Mouse (Mus musculus): Measurements from ENCODE around the gene Pramel6. TPM values are rescaled to one million over a fixed set of nuclear protein-coding genes. Genes with fewer than 3 reads are reported as not detected.

Pramel6 gene
- polyA plus RNA-seq (2014; fragmentation: Illumina TruSeq; extraction: RNeasy Lipid Tissue Mini Kit (QIAGEN cat#74804)): not detected

DNA sequence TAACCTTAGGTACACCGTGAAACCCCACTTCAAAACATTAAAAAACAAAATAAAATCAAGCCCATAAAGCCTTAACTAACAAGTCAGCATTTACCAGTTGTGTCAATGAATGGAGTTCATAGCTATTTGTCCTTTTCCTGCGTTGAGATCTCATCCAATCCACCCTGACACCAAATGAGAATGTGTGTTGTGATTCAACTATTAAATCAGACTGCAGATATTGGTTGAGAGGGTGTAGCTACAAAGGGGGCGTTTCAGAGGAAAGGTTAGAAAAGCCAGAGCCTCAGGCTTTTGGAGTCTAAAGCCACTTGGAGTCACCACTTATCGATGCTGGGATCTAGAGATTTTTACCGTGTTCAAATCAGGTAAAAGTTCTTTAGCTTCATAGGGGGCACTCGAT is at the start of gene Pramel6:
Gene Pramel6 (plus strand): TSS at position 301 of the 400 bp plus-strand sequence.

DNA sequence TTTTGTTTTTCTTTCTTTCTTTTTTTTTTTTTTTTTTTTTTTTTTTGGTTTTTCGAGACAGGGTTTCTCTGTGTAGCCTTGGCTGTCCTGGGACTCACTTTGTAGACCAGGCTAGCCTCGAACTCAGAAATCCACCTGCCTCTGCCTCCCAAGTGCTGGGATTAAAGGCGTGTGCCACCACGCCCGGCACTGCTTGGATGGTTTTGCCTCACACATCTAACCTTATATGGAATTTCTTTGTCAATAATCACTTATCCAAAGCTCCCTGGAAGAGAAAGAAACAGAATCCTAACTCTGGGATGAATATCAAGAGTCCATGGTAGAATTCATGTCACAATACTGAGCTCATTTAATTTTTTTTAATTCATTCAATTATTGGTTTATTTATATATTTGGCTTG is 9.4 kb upstream of the Pramel6 start, which contains the start of gene Pramel7:
Gene Pramel7 (minus strand): TSS at position 101 of the 400 bp plus-strand sequence.

DNA sequence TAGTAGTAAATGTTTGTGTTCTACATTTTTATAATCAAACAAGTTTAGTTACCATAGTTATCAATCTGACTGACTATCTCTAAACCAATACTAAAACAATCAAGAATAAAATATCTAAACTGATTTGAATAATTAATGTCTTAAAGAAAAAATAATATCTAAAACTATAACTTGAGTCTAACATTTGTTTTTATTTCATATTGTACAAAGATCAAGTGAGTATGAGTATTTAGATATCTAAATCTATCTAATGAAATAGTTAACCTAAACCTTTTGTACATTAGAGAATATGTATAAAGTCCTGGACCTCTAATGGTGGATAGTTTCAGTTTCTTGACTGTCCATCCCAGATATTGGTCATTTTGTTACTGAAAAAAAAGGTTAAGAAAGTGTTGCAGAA is 25.1 kb downstream of the Pramel6 start, which contains the start of gene Olfr153:
Gene Olfr153 (plus strand): TSS at position 301 of the 400 bp plus-strand sequence.

DNA sequence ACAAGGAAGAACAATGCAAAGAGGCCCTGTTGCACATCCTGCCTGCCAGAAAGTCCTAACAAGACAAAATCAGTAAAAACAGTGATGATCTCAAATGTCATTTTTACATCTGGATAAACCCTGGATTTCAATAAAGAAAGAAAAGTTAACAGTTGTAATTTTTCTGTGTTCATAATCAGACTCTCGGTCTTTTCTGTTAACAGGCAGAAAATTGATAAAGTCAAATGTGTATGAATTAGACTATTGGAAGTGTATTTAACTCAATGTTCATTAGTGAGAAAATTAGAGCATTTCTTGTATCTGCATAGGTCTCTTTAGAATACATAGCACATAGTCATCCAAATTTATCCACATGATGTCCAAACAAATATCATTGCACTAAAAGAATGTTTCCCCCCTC is 39.1 kb downstream of the Pramel6 start, which contains the start of gene Olfr1128:
Gene Olfr1128 (minus strand): TSS at position 101 of the 400 bp plus-strand sequence.

Other genes with a start within 250 kb of the Pramel6 start
- not detected for gene Olfr1116, start 239.0 kb upstream of the Pramel6 start, polyA plus RNA-seq (2014; fragmentation: Illumina TruSeq; extraction: RNeasy Lipid Tissue Mini Kit (QIAGEN cat#74804))
- gene Olfr1118, start 199.0 kb upstream of the Pramel6 start, polyA plus RNA-seq (2014; fragmentation: Illumina TruSeq; extraction: RNeasy Lipid Tissue Mini Kit (QIAGEN cat#74804)): not detected
- not detected for gene Olfr1120, start 151.8 kb upstream of the Pramel6 start, polyA plus RNA-seq (2014; fragmentation: Illumina TruSeq; extraction: RNeasy Lipid Tissue Mini Kit (QIAGEN cat#74804))
- not detected for gene Olfr1121, start 136.7 kb upstream of the Pramel6 start, polyA plus RNA-seq (2014; fragmentation: Illumina TruSeq; extraction: RNeasy Lipid Tissue Mini Kit (QIAGEN cat#74804))
- not detected for gene Olfr1122, start 120.7 kb upstream of the Pramel6 start, polyA plus RNA-seq (2014; fragmentation: Illumina TruSeq; extraction: RNeasy Lipid Tissue Mini Kit (QIAGEN cat#74804))
- gene Olfr1123, start 89.9 kb upstream of the Pramel6 start, polyA plus RNA-seq (2014; fragmentation: Illumina TruSeq; extraction: RNeasy Lipid Tissue Mini Kit (QIAGEN cat#74804)): not detected
- gene Olfr1124, start 76.3 kb upstream of the Pramel6 start, polyA plus RNA-seq (2014; fragmentation: Illumina TruSeq; extraction: RNeasy Lipid Tissue Mini Kit (QIAGEN cat#74804)): not detected
- not detected for gene Olfr1126, start 52.6 kb upstream of the Pramel6 start, polyA plus RNA-seq (2014; fragmentation: Illumina TruSeq; extraction: RNeasy Lipid Tissue Mini Kit (QIAGEN cat#74804))
- gene Pramel7, start 9.5 kb upstream of the Pramel6 start, polyA plus RNA-seq (2014; fragmentation: Illumina TruSeq; extraction: RNeasy Lipid Tissue Mini Kit (QIAGEN cat#74804)): not detected
- gene Olfr153, start 25.2 kb downstream of the Pramel6 start, polyA plus RNA-seq (2014; fragmentation: Illumina TruSeq; extraction: RNeasy Lipid Tissue Mini Kit (QIAGEN cat#74804)): not detected
- not detected for gene Olfr1128, start 39.0 kb downstream of the Pramel6 start, polyA plus RNA-seq (2014; fragmentation: Illumina TruSeq; extraction: RNeasy Lipid Tissue Mini Kit (QIAGEN cat#74804))
- gene Olfr1129, start 67.3 kb downstream of the Pramel6 start, polyA plus RNA-seq (2014; fragmentation: Illumina TruSeq; extraction: RNeasy Lipid Tissue Mini Kit (QIAGEN cat#74804)): not detected
- gene Olfr1130, start 99.6 kb downstream of the Pramel6 start, polyA plus RNA-seq (2014; fragmentation: Illumina TruSeq; extraction: RNeasy Lipid Tissue Mini Kit (QIAGEN cat#74804)): not detected
- gene Olfr1131, start 120.5 kb downstream of the Pramel6 start, polyA plus RNA-seq (2014; fragmentation: Illumina TruSeq; extraction: RNeasy Lipid Tissue Mini Kit (QIAGEN cat#74804)): not detected
- not detected for gene Olfr1132, start 131.0 kb downstream of the Pramel6 start, polyA plus RNA-seq (2014; fragmentation: Illumina TruSeq; extraction: RNeasy Lipid Tissue Mini Kit (QIAGEN cat#74804))
- not detected for gene Olfr1133, start 140.8 kb downstream of the Pramel6 start, polyA plus RNA-seq (2014; fragmentation: Illumina TruSeq; extraction: RNeasy Lipid Tissue Mini Kit (QIAGEN cat#74804))
- not detected for gene Olfr1134, start 151.9 kb downstream of the Pramel6 start, polyA plus RNA-seq (2014; fragmentation: Illumina TruSeq; extraction: RNeasy Lipid Tissue Mini Kit (QIAGEN cat#74804))
- not detected for gene Olfr1135, start 167.1 kb downstream of the Pramel6 start, polyA plus RNA-seq (2014; fragmentation: Illumina TruSeq; extraction: RNeasy Lipid Tissue Mini Kit (QIAGEN cat#74804))
- gene Olfr1136, start 187.4 kb downstream of the Pramel6 start, polyA plus RNA-seq (2014; fragmentation: Illumina TruSeq; extraction: RNeasy Lipid Tissue Mini Kit (QIAGEN cat#74804)): not detected
- gene Olfr1137, start 206.6 kb downstream of the Pramel6 start, polyA plus RNA-seq (2014; fragmentation: Illumina TruSeq; extraction: RNeasy Lipid Tissue Mini Kit (QIAGEN cat#74804)): not detected
- gene Olfr1138, start 233.4 kb downstream of the Pramel6 start, polyA plus RNA-seq (2014; fragmentation: Illumina TruSeq; extraction: RNeasy Lipid Tissue Mini Kit (QIAGEN cat#74804)): not detected
- not detected for gene Olfr1140, start 237.2 kb downstream of the Pramel6 start, polyA plus RNA-seq (2014; fragmentation: Illumina TruSeq; extraction: RNeasy Lipid Tissue Mini Kit (QIAGEN cat#74804))
- not detected for gene Olfr1141, start 247.4 kb downstream of the Pramel6 start, polyA plus RNA-seq (2014; fragmentation: Illumina TruSeq; extraction: RNeasy Lipid Tissue Mini Kit (QIAGEN cat#74804))